Mouse (Mus musculus): ENCODE data around the gene Ptgdr2. TPM values are rescaled to one million over a fixed set of nuclear protein-coding genes. Genes with fewer than 3 reads are reported as not detected.

The Ptgdr2 gene
- polyA plus RNA-seq, 1 experiment, result 0.88 TPM

GRCm38 (mm10) chr19:10901046-10901445, 35.9 kb upstream of the Ptgdr2 start:
- H3K27me3 ChIP-seq (ENCODE audit: control insufficient read depth, insufficient read depth, low read length), result no peaks in the 10 kb centered on the region
- no peak for TF ChIP-seq POLR2A (IDR thresholded peaks at IDR 0.05; ENCODE audit: control insufficient read depth, low read depth, low read length)
- TF ChIP-seq CTCF (IDR thresholded peaks at IDR 0.05; ENCODE audit: control insufficient read depth, insufficient read depth, insufficient replicate concordance, low read depth, low read length), result no peak
- H3K4me3 ChIP-seq (ENCODE audit: control insufficient read depth, low read depth, low read length), result no peak overlapping the region
- no peak overlapping the region for H3K27ac ChIP-seq (ENCODE audit: control insufficient read depth, insufficient read depth, low read depth, low read length)
- peaks cover 15% of the 10 kb centered on the region for H3K36me3 ChIP-seq (ENCODE audit: control insufficient read depth, insufficient read depth, low read length)
- H3K4me1 ChIP-seq (ENCODE audit: control insufficient read depth, insufficient read depth, low read length), result peaks cover under 1% of the 10 kb centered on the region

DNA sequence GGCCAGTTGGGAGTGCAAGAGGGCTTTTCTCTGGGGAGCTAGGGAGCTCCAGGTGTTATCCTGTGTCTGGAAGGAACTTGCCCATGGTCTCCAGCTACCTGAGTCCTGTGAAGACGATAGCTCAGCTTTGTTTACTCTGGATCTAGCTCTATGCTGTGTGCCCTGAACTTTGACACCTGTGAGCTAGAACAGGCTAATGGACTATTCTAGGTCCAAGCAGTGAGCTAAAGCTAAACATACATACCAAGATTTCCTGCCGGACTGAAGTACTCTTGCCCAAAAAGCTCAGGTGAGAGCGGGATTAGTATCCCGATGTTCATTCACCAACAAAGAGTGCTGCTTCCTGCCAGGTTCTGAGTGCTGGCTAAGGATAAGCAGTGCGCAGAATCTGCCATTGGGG, 32.4 kb upstream of the Ptgdr2 start:
- peaks cover 4% of the 10 kb centered on the region for H3K4me1 ChIP-seq (ENCODE audit: control insufficient read depth, insufficient read depth, low read length)
- TF ChIP-seq CTCF (IDR thresholded peaks at IDR 0.05; ENCODE audit: control insufficient read depth, insufficient read depth, insufficient replicate concordance, low read depth, low read length) (no peak), POLR2A (IDR thresholded peaks at IDR 0.05; ENCODE audit: control insufficient read depth, low read depth, low read length) (no peak)
- no peak overlapping the region for H3K27ac ChIP-seq (ENCODE audit: control insufficient read depth, insufficient read depth, low read depth, low read length)
- H3K4me3 ChIP-seq (ENCODE audit: control insufficient read depth, low read depth, low read length), result no peak overlapping the region
- peaks cover 12% of the 10 kb centered on the region for H3K36me3 ChIP-seq (ENCODE audit: control insufficient read depth, insufficient read depth, low read length)
- no peaks in the 10 kb centered on the region for H3K27me3 ChIP-seq (ENCODE audit: control insufficient read depth, insufficient read depth, low read length)

- H3K36me3 ChIP-seq (ENCODE audit: control insufficient read depth, insufficient read depth, low read length), result peaks cover 10% of the 10 kb centered on the region
- TF ChIP-seq POLR2A (IDR thresholded peaks at IDR 0.05; ENCODE audit: control insufficient read depth, low read depth, low read length) (no peak), CTCF (IDR thresholded peaks at IDR 0.05; ENCODE audit: control insufficient read depth, insufficient read depth, insufficient replicate concordance, low read depth, low read length) (no peak)
Measured at GRCm38 (mm10) chr19:10904927-10905727, 31.8 kb upstream of the Ptgdr2 start.

GRCm38 (mm10) chr19:10905728-10906000, 31.3 kb upstream of the Ptgdr2 start:
- TF ChIP-seq CTCF (IDR thresholded peaks at IDR 0.05; ENCODE audit: control insufficient read depth, insufficient read depth, insufficient replicate concordance, low read depth, low read length), result no peak
- TF ChIP-seq POLR2A (IDR thresholded peaks at IDR 0.05; ENCODE audit: control insufficient read depth, low read depth, low read length), result no peak
- Histone ChIP-seq H3K27me3 (ENCODE audit: control insufficient read depth, insufficient read depth, low read length) (no peaks in the 10 kb centered on the region), H3K36me3 (ENCODE audit: control insufficient read depth, insufficient read depth, low read length) (peaks cover 7% of the 10 kb centered on the region), H3K27ac (ENCODE audit: control insufficient read depth, insufficient read depth, low read depth, low read length) (peak overlapping the region; percentile 43), H3K4me3 (ENCODE audit: control insufficient read depth, low read depth, low read length) (no peak overlapping the region), H3K4me1 (ENCODE audit: control insufficient read depth, insufficient read depth, low read length) (peaks cover 5% of the 10 kb centered on the region)

More at GRCm38 (mm10) chr19:10904927-10905727, 31.8 kb upstream of the Ptgdr2 start:
- peaks cover 5% of the 10 kb centered on the region for H3K4me1 ChIP-seq (ENCODE audit: control insufficient read depth, insufficient read depth, low read length)
- H3K4me3 ChIP-seq (ENCODE audit: control insufficient read depth, low read depth, low read length), result no peak overlapping the region
- H3K27me3 ChIP-seq (ENCODE audit: control insufficient read depth, insufficient read depth, low read length), result no peaks in the 10 kb centered on the region
- H3K27ac ChIP-seq (ENCODE audit: control insufficient read depth, insufficient read depth, low read depth, low read length), result peak overlapping the region; percentile 43

GRCm38 (mm10) chr19:10907891-10908290, 29.1 kb upstream of the Ptgdr2 start:
- Histone ChIP-seq H3K27ac (ENCODE audit: control insufficient read depth, insufficient read depth, low read depth, low read length) (no peak overlapping the region), H3K4me3 (ENCODE audit: control insufficient read depth, low read depth, low read length) (no peak overlapping the region), H3K27me3 (ENCODE audit: control insufficient read depth, insufficient read depth, low read length) (no peaks in the 10 kb centered on the region), H3K4me1 (ENCODE audit: control insufficient read depth, insufficient read depth, low read length) (peaks cover 5% of the 10 kb centered on the region), H3K36me3 (ENCODE audit: control insufficient read depth, insufficient read depth, low read length) (peaks cover 3% of the 10 kb centered on the region)
- TF ChIP-seq CTCF (IDR thresholded peaks at IDR 0.05; ENCODE audit: control insufficient read depth, insufficient read depth, insufficient replicate concordance, low read depth, low read length), result peak; percentile 38; the same call in 1 of the 2 replicates
- TF ChIP-seq POLR2A (IDR thresholded peaks at IDR 0.05; ENCODE audit: control insufficient read depth, low read depth, low read length), result no peak

DNA sequence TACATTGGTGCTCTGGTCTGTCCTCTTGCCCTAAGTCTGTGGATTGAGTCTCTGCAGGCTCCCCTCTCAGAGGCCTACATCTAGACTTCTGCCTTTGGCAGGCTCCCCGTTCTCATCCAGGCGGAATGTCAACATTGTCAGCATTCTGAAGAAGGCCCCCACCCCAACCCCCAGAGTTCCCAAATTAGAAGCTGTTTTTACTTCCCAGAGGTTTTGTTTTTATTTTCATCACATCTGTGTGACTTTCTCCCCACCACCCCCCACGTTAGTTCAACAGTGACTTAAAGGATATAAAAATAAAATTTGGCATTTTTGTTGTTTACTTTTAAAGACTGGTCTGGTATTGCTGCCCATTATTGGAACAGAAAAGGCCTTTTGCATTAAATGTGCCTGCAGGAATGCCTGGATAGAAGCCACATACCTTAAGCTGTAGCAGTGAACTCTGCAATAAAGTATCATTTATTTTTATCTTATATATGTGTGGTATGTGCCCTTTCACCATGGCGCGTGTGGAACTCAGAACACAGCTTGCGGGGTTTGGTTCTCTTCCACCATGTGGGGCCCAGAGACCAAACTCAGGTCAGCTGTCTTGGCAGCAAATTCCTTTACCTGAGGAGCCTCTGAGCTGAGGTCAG, 27.8 kb upstream of the Ptgdr2 start:
- H3K36me3 ChIP-seq (ENCODE audit: control insufficient read depth, insufficient read depth, low read length), result peaks cover 3% of the 10 kb centered on the region
- no peak overlapping the region for H3K4me3 ChIP-seq (ENCODE audit: control insufficient read depth, low read depth, low read length)
- no peak overlapping the region for H3K27ac ChIP-seq (ENCODE audit: control insufficient read depth, insufficient read depth, low read depth, low read length)
- no peaks in the 10 kb centered on the region for H3K27me3 ChIP-seq (ENCODE audit: control insufficient read depth, insufficient read depth, low read length)
- TF ChIP-seq POLR2A (IDR thresholded peaks at IDR 0.05; ENCODE audit: control insufficient read depth, low read depth, low read length), result no peak
- TF ChIP-seq CTCF (IDR thresholded peaks at IDR 0.05; ENCODE audit: control insufficient read depth, insufficient read depth, insufficient replicate concordance, low read depth, low read length), result no peak
- peaks cover 5% of the 10 kb centered on the region for H3K4me1 ChIP-seq (ENCODE audit: control insufficient read depth, insufficient read depth, low read length)

DNA sequence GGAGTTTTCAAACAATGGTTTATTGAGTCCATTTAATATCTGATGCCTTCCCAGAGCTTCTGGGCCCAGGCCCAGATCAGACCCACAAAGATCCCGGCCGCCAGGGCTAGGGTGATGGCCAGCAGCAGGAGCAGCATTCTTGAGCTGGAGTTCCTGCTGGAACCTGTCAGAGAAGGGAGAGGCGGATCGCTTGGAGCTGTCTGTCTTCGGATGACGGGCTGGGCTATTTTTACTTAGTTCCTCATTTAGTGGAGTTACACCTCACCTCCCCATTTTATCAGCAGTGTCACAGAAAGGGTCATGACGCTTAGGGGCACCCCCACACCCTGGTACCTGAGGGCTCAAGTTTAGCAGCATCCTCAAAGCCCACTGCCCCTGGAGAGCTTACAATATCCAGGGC, 22.7 kb upstream of the Ptgdr2 start:
- Histone ChIP-seq H3K4me1 (ENCODE audit: control insufficient read depth, insufficient read depth, low read length) (peaks cover 8% of the 10 kb centered on the region), H3K36me3 (ENCODE audit: control insufficient read depth, insufficient read depth, low read length) (no peaks in the 10 kb centered on the region), H3K27ac (ENCODE audit: control insufficient read depth, insufficient read depth, low read depth, low read length) (no peak overlapping the region), H3K4me3 (ENCODE audit: control insufficient read depth, low read depth, low read length) (no peak overlapping the region), H3K27me3 (ENCODE audit: control insufficient read depth, insufficient read depth, low read length) (no peaks in the 10 kb centered on the region)
- TF ChIP-seq POLR2A (IDR thresholded peaks at IDR 0.05; ENCODE audit: control insufficient read depth, low read depth, low read length) (no peak), CTCF (IDR thresholded peaks at IDR 0.05; ENCODE audit: control insufficient read depth, insufficient read depth, insufficient replicate concordance, low read depth, low read length) (no peak)
